Mouse (Mus musculus) stomach, postnatal 0 days (tissue): ENCODE measurements at regions not wholly inside any gene's neighbourhood (a gene's known extent, or its start where the extent isn't known, plus 50 kb on each side); places are given as distances from the start of the nearest gene placed in this dataset.

Experiments used
- ATAC-seq: fragments of 200-750 bp; cut with Nextera tagmentation; 2 replicates; pipeline ENCODE4 v1.8.0; 2017; ENCODE audit not compliant: low FRiP score, low TSS enrichment
- DNase-seq: peaks from one replicate; pipeline ENCODE4 v3.0.0-alpha.2; 2016; ENCODE audit warnings: low spot score
- H3K27ac ChIP-seq: fragments of 300-500 bp; sonication (generic); replicated peaks from 2 replicates; pipeline ENCODE4 v1.5.1; 2014; ENCODE audit warnings: mild to moderate bottlenecking, control low read depth
- H3K27me3 ChIP-seq: fragments of 300-500 bp; sonication (generic); 2 replicates; pipeline ENCODE4 v1.6.1; 2014; ENCODE audit warnings: low read length; ENCODE audit not compliant: control insufficient read depth, insufficient read depth
- H3K36me3 ChIP-seq: fragments of 300-500 bp; sonication (generic); 2 replicates; pipeline ENCODE4 v1.6.1; 2014; ENCODE audit warnings: low read length, mixed read lengths; ENCODE audit not compliant: control insufficient read depth, insufficient read depth
- H3K4me1 ChIP-seq: fragments of 300-500 bp; sonication (generic); replicated peaks from 2 replicates; pipeline ENCODE4 v1.6.1; 2014; ENCODE audit warnings: antibody characterized with exemption; ENCODE audit not compliant: control insufficient read depth, insufficient read depth
- H3K4me2 ChIP-seq: fragments of 300-500 bp; sonication (generic); replicated peaks from 2 replicates; pipeline ENCODE4 v1.6.1; 2014; ENCODE audit warnings: low read depth, mild to moderate bottlenecking, control low read depth, moderate library complexity
- H3K4me3 ChIP-seq: fragments of 300-500 bp; sonication (generic); 2 replicates; pipeline ENCODE4 v1.5.1; 2014; ENCODE audit warnings: low read depth, low read length, control low read depth
- H3K9ac ChIP-seq: fragments of 300-500 bp; sonication (generic); 2 replicates; pipeline ENCODE4 v1.6.1; 2014; ENCODE audit warnings: mild to moderate bottlenecking, low read length, control low read depth, mixed read lengths
- H3K9me3 ChIP-seq: fragments of 300-500 bp; sonication (generic); 2 replicates; pipeline ENCODE4 v1.6.1; 2016; ENCODE audit warnings: low read length; ENCODE audit not compliant: control insufficient read depth
- CTCF ChIP-seq: IDR thresholded peaks from 2 replicates; pipeline ENCODE4 v1.5.1; 2016; ENCODE audit warnings: antibody characterized with exemption, low read depth, mild to moderate bottlenecking, moderate library complexity
- EP300 ChIP-seq: optimal IDR thresholded peaks from 2 replicates; pipeline ENCODE3; 2016; ENCODE audit warnings: antibody characterized with exemption
- WGBS: fragments of 180-500 bp; shearing (Covaris S2); extraction: QIAGEN DNeasy Blood & Tissue Kit; methylation state at CpG from one replicate; pipeline ENCODE4 v1.1.7; 2014; 5-methylcytosine and 5-hydroxymethylcytosine counted together

- H3K9ac ChIP-seq: no peak overlapping the region
- H3K4me2 ChIP-seq: no peak overlapping the region
- no peak overlapping the region for H3K27ac ChIP-seq
- DNase-seq (no peak), ATAC-seq (no peak)
- no peaks in the 10 kb centered on the region for H3K27me3 ChIP-seq
- WGBS: 71% methylated on average over 2 of the region's 2 CpGs
- H3K36me3 ChIP-seq: no peaks in the 10 kb centered on the region
- TF ChIP-seq EP300: no peak
- no peaks in the 10 kb centered on the region for H3K9me3 ChIP-seq
- H3K4me1 ChIP-seq: no peaks in the 10 kb centered on the region
- H3K4me3 ChIP-seq: no peak overlapping the region
Observed at GRCm38 (mm10) chr4:7199941-7200340, 1038.9 kb downstream of the Car8 start.

- Histone ChIP-seq H3K27me3 (no peaks in the 10 kb centered on the region), H3K9me3 (no peaks in the 10 kb centered on the region), H3K4me3 (no peak overlapping the region), H3K27ac (no peak overlapping the region), H3K4me1 (no peaks in the 10 kb centered on the region), H3K36me3 (no peaks in the 10 kb centered on the region), H3K9ac (no peak overlapping the region), H3K4me2 (no peak overlapping the region)
- ATAC-seq (no peak), DNase-seq (no peak)
- WGBS: 87% methylated on average over 2 of the region's 2 CpGs
- no peak for TF ChIP-seq CTCF
- TF ChIP-seq EP300: no peak
Observed at GRCm38 (mm10) chr4:7199052-7199451, 1039.8 kb downstream of the Car8 start.

- no peak for ATAC-seq
- no peak for DNase-seq
- WGBS: 19% methylated on average over 3 of the region's 3 CpGs
Observed at GRCm38 (mm10) chr4:7196570-7196969, 1042.3 kb downstream of the Car8 start.

GRCm38 (mm10) chr4:7195619-7196018 lies 1043.2 kb downstream of the Car8 start:
- ATAC-seq: no peak
- H3K9ac ChIP-seq: no peak overlapping the region
- 85% methylated on average over 1 of the region's 1 CpGs for WGBS

More at GRCm38 (mm10) chr4:7196570-7196969, 1042.3 kb downstream of the Car8 start:
- Histone ChIP-seq H3K9me3 (no peaks in the 10 kb centered on the region), H3K4me2 (no peak overlapping the region), H3K36me3 (no peaks in the 10 kb centered on the region), H3K4me3 (no peak overlapping the region), H3K27ac (no peak overlapping the region), H3K4me1 (no peaks in the 10 kb centered on the region), H3K27me3 (no peaks in the 10 kb centered on the region), H3K9ac (no peak overlapping the region)
- no peak for TF ChIP-seq EP300
- TF ChIP-seq CTCF: no peak

GRCm38 (mm10) chr4:7191912-7192311 lies 1046.9 kb downstream of the Car8 start:
- H3K9ac ChIP-seq: no peak overlapping the region
- DNase-seq (no peak), ATAC-seq (no peak)

More at GRCm38 (mm10) chr4:7195619-7196018, 1043.2 kb downstream of the Car8 start:
- Histone ChIP-seq H3K9me3 (no peaks in the 10 kb centered on the region), H3K36me3 (no peaks in the 10 kb centered on the region), H3K4me3 (no peak overlapping the region), H3K27me3 (no peaks in the 10 kb centered on the region), H3K4me1 (no peaks in the 10 kb centered on the region), H3K27ac (no peak overlapping the region), H3K4me2 (no peak overlapping the region)
- DNase-seq: no peak
- no peak for TF ChIP-seq EP300

GRCm38 (mm10) chr4:7191228-7191627 lies 1047.6 kb downstream of the Car8 start:
- Histone ChIP-seq H3K27me3 (no peaks in the 10 kb centered on the region), H3K4me2 (no peak overlapping the region), H3K9me3 (no peaks in the 10 kb centered on the region), H3K4me3 (no peak overlapping the region), H3K27ac (no peak overlapping the region), H3K9ac (no peak overlapping the region), H3K4me1 (no peaks in the 10 kb centered on the region), H3K36me3 (no peaks in the 10 kb centered on the region)
- WGBS: 66% methylated on average over 3 of the region's 3 CpGs
- TF ChIP-seq EP300 (no peak), CTCF (no peak)
- ATAC-seq (no peak), DNase-seq (no peak)

More at GRCm38 (mm10) chr4:7191912-7192311, 1046.9 kb downstream of the Car8 start:
- H3K4me2 ChIP-seq: no peak overlapping the region
- WGBS: 45% methylated on average over 3 of the region's 3 CpGs
- no peaks in the 10 kb centered on the region for H3K4me1 ChIP-seq
- H3K4me3 ChIP-seq: no peak overlapping the region
- no peaks in the 10 kb centered on the region for H3K9me3 ChIP-seq
- H3K27ac ChIP-seq: no peak overlapping the region
- no peaks in the 10 kb centered on the region for H3K27me3 ChIP-seq
- no peak for TF ChIP-seq EP300
- TF ChIP-seq CTCF: no peak
- no peaks in the 10 kb centered on the region for H3K36me3 ChIP-seq
